Mouse (Mus musculus): ENCODE results near the gene Yipf1. TPM values are rescaled to one million over a fixed set of nuclear protein-coding genes. Genes with fewer than 3 reads are reported as not detected.
"Not testable (repeated sequence)": the region's sequence is repeated elsewhere in the genome, so short reads cannot be mapped to it uniquely, and the experiment has no call there.

Gene Yipf1
- polyA plus RNA-seq, 1 experiment from 2014 or later, result 58.8 TPM

DNA sequence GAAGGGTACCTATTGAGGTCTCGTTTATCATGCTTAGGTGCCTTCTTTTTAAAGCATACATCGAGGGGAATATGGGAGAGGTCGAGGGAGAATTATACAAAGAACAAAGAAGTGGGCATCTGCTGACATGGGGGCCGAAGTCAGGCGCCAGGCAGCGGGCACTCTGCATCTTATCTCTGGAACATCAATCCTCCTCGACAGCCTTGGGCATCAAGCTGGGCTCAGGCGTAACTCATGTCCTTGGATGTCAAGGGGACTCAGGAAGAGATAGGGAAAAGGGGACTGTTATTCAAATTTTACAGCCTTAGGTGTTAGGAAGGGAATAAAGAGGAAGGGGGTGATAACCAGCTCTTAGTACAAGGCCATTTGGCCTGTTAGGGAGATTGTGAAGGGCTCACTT lies 43.0 kb downstream of the Yipf1 start:
- H3K4me3 ChIP-seq; H3K9me3 ChIP-seq; H3K9ac ChIP-seq; H3K4me1 ChIP-seq; H3K27me3 ChIP-seq; H3K27ac ChIP-seq; ATAC-seq (ENCODE audit: low FRiP score, low read depth); H3K4me2 ChIP-seq (replicated peaks): not testable (repeated sequence)
- WGBS, result 43% methylated on average over 8 of the region's 8 CpGs
- peaks cover 21% of the 10 kb centered on the region for H3K36me3 ChIP-seq

DNA sequence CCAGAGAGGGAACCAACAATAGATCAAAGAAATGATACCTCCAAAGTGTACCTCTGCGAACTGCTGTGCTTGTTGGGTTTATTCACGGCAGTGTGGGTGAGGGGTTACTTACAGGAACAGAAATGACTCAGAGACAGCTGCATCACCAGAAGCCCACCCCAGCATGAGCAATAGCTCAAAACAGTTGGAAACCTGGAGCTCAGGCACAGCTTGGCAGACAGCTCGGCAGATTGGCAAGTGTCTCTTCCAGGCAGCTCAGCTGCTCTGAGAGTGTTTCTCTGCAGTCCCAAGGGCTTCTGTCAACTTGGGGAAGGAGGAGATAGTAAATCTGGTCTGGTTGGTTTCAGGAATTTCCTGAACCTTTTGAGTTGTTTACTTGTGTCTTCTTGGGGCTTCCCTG lies 44.3 kb downstream of the Yipf1 start:
- WGBS, result 80% methylated on average over 3 of the region's 3 CpGs
- H3K4me3 ChIP-seq, result no peak overlapping the region
- no peak for ATAC-seq (ENCODE audit: low FRiP score, low read depth)

DNA sequence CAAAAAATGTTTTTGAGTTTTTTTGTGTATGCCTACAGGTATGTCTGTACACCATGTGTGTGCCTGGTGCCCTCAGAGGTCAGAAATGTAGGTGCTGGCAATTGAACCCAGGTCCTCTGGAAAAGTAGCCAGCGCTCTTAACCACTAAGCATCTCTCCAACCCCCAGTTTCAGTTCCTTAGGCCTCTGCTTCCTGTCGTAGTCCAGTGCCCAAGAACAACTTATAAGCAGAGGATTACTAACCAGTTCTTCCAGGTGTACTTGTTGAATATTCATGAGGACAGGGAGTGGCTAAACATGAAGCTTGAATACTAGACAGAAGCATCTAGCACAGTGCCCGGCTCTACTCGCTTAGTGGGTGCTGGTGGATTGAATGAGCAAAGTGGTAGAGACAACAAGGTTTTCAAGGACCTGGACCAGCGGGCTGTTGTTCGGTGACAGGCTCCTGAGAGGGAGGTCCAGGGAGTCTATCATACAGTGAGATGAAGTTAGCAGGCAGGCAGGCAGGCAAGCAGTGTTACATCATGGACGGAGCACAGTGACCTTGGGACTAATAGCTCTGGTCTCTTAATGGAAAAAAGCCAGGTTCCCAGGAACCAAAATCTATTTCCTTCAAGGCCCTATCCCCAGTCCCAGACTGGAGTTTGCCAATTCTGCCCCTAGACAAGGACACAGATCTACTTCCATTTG lies 46.4 kb downstream of the Yipf1 start:
- Histone ChIP-seq H3K27me3 (no peaks in the 10 kb centered on the region), H3K4me1 (no peaks in the 10 kb centered on the region), H3K4me2 (replicated peaks) (no peak overlapping the region), H3K9me3 (no peaks in the 10 kb centered on the region), H3K4me3 (no peak overlapping the region), H3K27ac (no peak overlapping the region), H3K9ac (no peak overlapping the region), H3K36me3 (peaks cover 21% of the 10 kb centered on the region)
- 82% methylated on average over 7 of the region's 7 CpGs for WGBS
- ATAC-seq (ENCODE audit: low FRiP score, low read depth), result no peak

More for the DNA sequence above, 44.3 kb downstream of the Yipf1 start:
- H3K9me3 ChIP-seq, result no peaks in the 10 kb centered on the region
- peaks cover 9% of the 10 kb centered on the region for H3K4me1 ChIP-seq
- H3K4me2 ChIP-seq (replicated peaks), result no peak overlapping the region
- H3K9ac ChIP-seq, result no peak overlapping the region
- no peak overlapping the region for H3K27ac ChIP-seq
- no peaks in the 10 kb centered on the region for H3K27me3 ChIP-seq
- peaks cover 21% of the 10 kb centered on the region for H3K36me3 ChIP-seq

DNA sequence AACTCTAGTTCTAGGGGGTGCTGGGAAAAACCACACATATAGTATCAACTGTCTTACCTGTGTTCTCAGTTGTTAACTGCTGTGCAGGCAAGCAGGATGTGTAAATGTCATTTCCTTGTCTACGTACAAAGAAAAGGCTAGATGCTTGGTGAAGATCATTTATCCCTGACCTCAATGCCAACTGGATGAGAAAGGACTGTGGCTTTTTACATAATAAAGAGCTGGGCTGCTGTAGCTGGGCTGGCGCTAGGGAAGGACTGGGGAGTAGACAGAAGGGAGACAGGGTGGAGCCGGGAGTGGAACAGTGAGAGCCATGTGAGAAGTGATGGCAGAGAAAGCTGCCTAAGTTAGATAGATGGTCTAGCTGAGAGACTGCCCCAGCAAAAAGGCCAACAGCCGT lies 48.6 kb downstream of the Yipf1 start:
- no peak overlapping the region for H3K4me2 ChIP-seq (replicated peaks)
- no peaks in the 10 kb centered on the region for H3K4me1 ChIP-seq
- no peaks in the 10 kb centered on the region for H3K9me3 ChIP-seq
- no peaks in the 10 kb centered on the region for H3K27me3 ChIP-seq
- ATAC-seq (ENCODE audit: low FRiP score, low read depth), result no peak
- H3K4me3 ChIP-seq, result no peak overlapping the region
- peaks cover 15% of the 10 kb centered on the region for H3K36me3 ChIP-seq
- no peak overlapping the region for H3K9ac ChIP-seq
- H3K27ac ChIP-seq, result no peak overlapping the region
- WGBS, result 72% methylated on average over 4 of the region's 4 CpGs

DNA sequence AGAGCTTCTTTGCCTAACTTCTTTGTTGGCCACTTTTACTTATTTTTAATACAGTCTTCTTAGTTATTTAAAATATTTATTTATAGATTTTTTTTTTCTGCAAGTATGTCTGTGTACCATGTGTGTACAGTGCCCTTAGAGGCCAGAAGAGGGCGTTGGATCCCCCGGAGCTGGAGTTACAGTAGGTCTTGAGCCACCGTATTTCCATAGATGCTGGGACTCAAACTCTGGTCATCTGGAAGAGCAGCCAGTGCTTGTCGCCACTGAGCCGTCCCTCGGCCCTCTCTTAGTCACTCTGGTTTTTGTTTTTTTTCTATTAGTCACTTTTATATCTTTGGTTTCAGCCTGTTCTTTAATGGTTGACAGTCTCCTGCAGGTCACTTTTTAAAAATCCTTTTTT lies 49.4 kb downstream of the Yipf1 start:
- no peak overlapping the region for H3K4me2 ChIP-seq (replicated peaks)
- no peak for ATAC-seq (ENCODE audit: low FRiP score, low read depth)
- no peak overlapping the region for H3K4me3 ChIP-seq
- H3K27ac ChIP-seq, result no peak overlapping the region
- H3K27me3 ChIP-seq, result no peaks in the 10 kb centered on the region
- 80% methylated on average over 6 of the region's 6 CpGs for WGBS
- H3K9ac ChIP-seq, result no peak overlapping the region
- peaks cover 3% of the 10 kb centered on the region for H3K4me1 ChIP-seq
- peaks cover 11% of the 10 kb centered on the region for H3K36me3 ChIP-seq
- no peaks in the 10 kb centered on the region for H3K9me3 ChIP-seq

DNA sequence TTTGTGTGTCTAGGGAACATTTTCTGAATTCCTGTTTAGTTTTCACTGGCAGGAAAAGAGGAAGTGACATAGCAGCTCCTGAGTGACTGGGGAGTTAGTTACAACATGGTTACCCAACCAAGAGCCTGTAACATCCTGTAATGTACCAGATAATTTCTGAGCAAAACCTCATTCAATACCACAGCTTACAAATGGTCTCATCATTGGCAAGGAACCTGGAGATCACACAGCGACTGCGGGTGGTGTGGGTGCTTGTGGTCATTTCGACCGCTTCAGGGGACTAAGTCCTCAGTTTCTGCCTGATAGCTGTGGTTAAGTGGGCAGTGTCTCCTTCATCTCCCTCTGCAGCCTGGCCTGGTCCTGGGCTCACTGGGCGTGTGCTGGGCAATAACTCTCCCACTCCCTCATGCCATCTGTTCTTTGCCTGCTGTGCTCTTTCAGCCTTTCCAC lies 50.1 kb downstream of the Yipf1 start:
- H3K9me3 ChIP-seq, result no peaks in the 10 kb centered on the region
- H3K4me3 ChIP-seq, result no peak overlapping the region
- H3K36me3 ChIP-seq, result peaks cover 8% of the 10 kb centered on the region
- no peak overlapping the region for H3K4me2 ChIP-seq (replicated peaks)
- H3K27ac ChIP-seq, result no peak overlapping the region
- H3K4me1 ChIP-seq, result peaks cover 9% of the 10 kb centered on the region
- 79% methylated on average over 5 of the region's 5 CpGs for WGBS
- no peak overlapping the region for H3K9ac ChIP-seq
- H3K27me3 ChIP-seq, result no peaks in the 10 kb centered on the region
- ATAC-seq (ENCODE audit: low FRiP score, low read depth), result no peak

DNA sequence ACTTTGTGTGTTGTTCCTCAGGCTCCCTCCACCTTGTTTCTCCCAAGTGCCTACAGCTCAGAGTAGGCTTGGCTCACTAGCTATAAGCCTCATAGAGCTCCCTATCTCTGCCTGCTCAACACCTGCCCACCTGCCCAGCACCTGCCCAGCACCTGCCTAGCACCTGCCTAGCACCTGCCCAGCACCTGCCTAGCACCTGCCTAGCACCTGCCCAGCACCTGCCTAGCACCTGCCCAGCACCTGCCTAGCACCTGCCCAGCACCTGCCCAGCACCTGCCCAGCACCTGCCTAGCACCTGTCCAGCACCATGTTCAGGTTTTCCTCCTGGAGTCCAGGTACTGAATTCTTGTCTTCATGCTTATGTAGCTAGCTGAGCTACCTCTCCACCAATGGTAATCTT lies 52.2 kb downstream of the Yipf1 start:
- H3K4me3 ChIP-seq; H3K27me3 ChIP-seq; H3K9me3 ChIP-seq; H3K27ac ChIP-seq; H3K4me2 ChIP-seq (replicated peaks); H3K9ac ChIP-seq; H3K36me3 ChIP-seq; ATAC-seq (ENCODE audit: low FRiP score, low read depth): not testable (repeated sequence)
- peaks cover 12% of the 10 kb centered on the region for H3K4me1 ChIP-seq

DNA sequence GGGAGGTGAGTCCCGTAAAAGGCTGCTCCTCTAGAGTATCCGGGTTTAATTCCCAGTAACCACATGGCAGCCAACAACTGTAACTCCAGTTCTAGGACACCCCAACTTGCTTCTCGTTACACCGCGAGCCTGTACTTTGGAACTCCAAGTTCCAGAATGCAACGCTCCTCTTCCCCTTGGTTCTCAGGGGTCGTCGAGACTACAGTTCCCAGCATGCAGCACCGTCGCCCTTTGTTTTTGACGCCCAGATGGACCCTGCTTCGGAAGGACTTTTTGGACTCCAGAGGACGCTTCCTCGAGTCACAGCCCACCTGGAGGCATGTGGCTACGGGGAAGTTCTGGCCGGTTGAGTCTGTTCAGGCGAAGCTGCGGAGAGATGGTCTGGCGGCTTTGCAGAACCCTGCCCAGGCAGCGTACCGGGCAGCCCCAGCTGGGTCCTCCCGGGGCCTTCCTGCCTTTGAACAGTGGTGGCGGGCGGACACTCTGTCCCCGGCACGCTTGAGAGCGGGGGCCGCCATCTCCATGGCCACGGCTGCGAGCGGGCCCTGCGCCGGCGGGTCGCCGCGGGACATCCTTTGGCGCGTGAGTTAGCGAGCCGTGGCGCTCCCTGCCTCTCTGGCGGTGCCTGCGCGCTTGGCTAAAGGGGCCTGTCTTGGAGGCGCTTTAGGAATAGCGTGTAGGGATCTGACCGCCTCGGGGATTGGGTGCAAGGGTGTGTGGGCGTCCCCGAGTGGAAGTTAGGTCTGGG lies 53.6 kb downstream of the Yipf1 start, which contains the start of gene Ndc1:
Ndc1 (plus strand) TSS at position 218 of the 748 bp plus-strand sequence.
- Histone ChIP-seq H3K27ac (peak within 1 kb of the TSS; percentile 88), H3K4me2 (replicated peaks) (peak within 1 kb of the TSS; percentile 82), H3K4me1 (peaks cover 12% of the 10 kb centered on the region), H3K27me3 (no peaks in the 10 kb centered on the region), H3K9ac (peak within 1 kb of the TSS; percentile 87), H3K9me3 (no peaks in the 10 kb centered on the region), H3K4me3 (peak within 1 kb of the TSS; percentile 77), H3K36me3 (peaks cover 20% of the 10 kb centered on the region)
- WGBS, result under 1% methylated on average over 51 of the region's 51 CpGs
- peak; percentile 98 for ATAC-seq (ENCODE audit: low FRiP score, low read depth)

DNA sequence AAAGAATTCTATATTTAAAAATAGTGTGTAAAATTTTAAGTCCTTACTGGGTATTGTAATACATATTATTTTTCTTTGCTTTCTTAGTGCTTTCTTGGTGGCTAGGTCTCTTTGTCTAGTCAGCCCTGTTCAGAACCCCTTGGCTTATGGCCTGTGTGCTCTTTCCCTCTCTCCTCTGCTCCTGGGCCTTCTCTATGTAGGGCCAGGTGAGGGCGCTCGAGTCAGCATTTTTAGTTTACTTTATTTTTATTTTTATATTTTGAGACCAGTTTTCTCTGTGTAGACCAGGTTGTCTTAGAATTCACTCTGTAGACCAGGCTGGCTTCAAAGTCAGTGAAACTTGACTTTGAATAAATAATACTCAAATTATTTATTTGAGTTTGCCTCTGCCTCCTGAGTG lies 58.1 kb downstream of the Yipf1 start:
- Histone ChIP-seq H3K4me3 (no peak overlapping the region), H3K9me3 (no peaks in the 10 kb centered on the region), H3K4me2 (replicated peaks) (no peak overlapping the region), H3K27me3 (no peaks in the 10 kb centered on the region), H3K27ac (no peak overlapping the region), H3K36me3 (peaks cover 61% of the 10 kb centered on the region), H3K9ac (no peak overlapping the region), H3K4me1 (peaks cover 12% of the 10 kb centered on the region)
- 72% methylated on average over 2 of the region's 2 CpGs for WGBS
- no peak for ATAC-seq (ENCODE audit: low FRiP score, low read depth)

DNA sequence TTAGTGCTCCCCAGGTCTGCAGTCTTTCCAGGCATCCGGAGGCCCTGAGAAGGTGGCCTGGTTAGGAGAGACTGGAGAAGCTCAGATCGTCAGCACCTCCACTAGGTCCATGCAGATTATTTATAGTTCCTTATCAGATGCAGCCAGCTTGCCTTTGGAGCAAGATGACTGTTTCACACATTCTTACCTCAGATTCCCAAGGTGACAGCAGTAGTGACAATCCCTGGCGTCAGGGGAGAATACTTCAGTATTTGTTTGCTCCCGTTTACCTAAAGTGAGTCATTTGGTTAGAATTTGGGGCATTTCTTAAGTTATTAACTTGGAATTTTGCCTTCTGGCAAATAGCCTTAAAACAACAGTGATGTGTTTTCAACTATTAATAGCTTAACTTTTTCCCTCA lies 60.5 kb downstream of the Yipf1 start:
- ATAC-seq (ENCODE audit: low FRiP score, low read depth), result no peak
- Histone ChIP-seq H3K4me2 (replicated peaks) (no peak overlapping the region), H3K27me3 (no peaks in the 10 kb centered on the region), H3K36me3 (peaks cover 72% of the 10 kb centered on the region), H3K9ac (no peak overlapping the region), H3K9me3 (no peaks in the 10 kb centered on the region), H3K4me3 (no peak overlapping the region), H3K4me1 (0 out of 2 replicates have a peak, but pooled peaks cover 1% of the 10 kb centered on the region), H3K27ac (no peak overlapping the region)
- WGBS, result 78% methylated on average over 4 of the region's 4 CpGs

DNA sequence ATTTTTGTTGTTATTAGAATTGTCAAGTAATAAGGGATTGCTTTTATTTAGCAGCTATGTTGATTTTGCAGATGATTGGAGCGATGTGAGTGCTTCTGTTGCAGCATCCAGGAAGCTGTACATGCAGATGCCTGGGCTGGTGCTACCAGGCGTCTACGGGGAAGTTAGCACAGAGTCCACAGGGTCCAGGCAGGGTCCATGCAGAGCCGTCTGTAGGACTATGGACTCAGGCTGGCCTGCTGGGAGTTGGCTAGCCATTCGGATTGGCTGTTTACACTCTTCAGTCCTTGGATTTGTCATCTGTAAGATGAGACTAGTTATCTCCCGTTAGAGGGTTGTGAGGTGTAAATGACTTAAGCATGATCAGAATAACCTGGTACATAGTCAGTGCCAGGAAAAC lies 64.8 kb downstream of the Yipf1 start:
- Histone ChIP-seq H3K4me1 (no peaks in the 10 kb centered on the region), H3K36me3 (peaks cover 73% of the 10 kb centered on the region), H3K9ac (no peak overlapping the region), H3K4me3 (no peak overlapping the region), H3K27me3 (no peaks in the 10 kb centered on the region), H3K27ac (no peak overlapping the region), H3K9me3 (no peaks in the 10 kb centered on the region), H3K4me2 (replicated peaks) (no peak overlapping the region)
- ATAC-seq (ENCODE audit: low FRiP score, low read depth), result no peak
- 87% methylated on average over 6 of the region's 6 CpGs for WGBS

DNA sequence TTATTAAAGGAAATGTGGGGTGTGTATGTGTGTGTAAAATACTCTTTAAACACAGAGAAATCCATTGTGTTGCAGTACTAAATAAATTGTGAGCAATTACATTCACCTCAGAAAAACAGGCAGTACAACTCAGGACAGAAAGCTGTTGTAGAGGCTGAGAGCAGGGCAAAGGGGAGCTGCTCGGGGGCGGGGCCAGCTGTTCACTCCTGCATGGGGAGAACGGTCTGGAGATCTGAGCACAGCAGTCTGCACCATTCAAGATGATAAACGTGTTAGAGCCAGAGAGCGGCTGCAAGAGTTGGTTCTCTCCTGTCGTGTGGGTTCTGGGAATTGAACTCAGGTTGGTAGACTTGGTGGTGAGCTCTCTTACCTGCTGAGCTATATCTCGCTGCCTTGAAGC lies 66.7 kb downstream of the Yipf1 start:
- H3K4me2 ChIP-seq (replicated peaks), result no peak overlapping the region
- peaks cover 70% of the 10 kb centered on the region for H3K36me3 ChIP-seq
- no peak overlapping the region for H3K9ac ChIP-seq
- ATAC-seq (ENCODE audit: low FRiP score, low read depth), result no peak
- no peaks in the 10 kb centered on the region for H3K9me3 ChIP-seq
- no peaks in the 10 kb centered on the region for H3K27me3 ChIP-seq
- H3K27ac ChIP-seq, result no peak overlapping the region
- H3K4me3 ChIP-seq, result no peak overlapping the region
- 84% methylated on average over 7 of the region's 7 CpGs for WGBS
- H3K4me1 ChIP-seq, result no peaks in the 10 kb centered on the region

Data from limb, embryonic 13.5 days (tissue).